Mouse (Mus musculus) forebrain, embryonic 13.5 days (tissue): ENCODE data around the gene Pafah2. TPM values are rescaled to one million over a fixed set of nuclear protein-coding genes. Genes with fewer than 3 reads are reported as not detected.

Experiments used
- ATAC-seq: fragments of 200-750 bp; cut with Nextera tagmentation; 2 replicates; pipeline ENCODE4 v1.8.0; 2017
- H3K27ac ChIP-seq: fragments of 300-500 bp; sonication (generic); 2 replicates; pipeline ENCODE4 v1.5.1; 2015; ENCODE audit warnings: inconsistent platforms, mild to moderate bottlenecking, moderate library complexity
- H3K27me3 ChIP-seq: fragments of 300-500 bp; sonication (generic); 2 replicates; pipeline ENCODE4 v1.6.1; 2015; ENCODE audit warnings: mild to moderate bottlenecking, inconsistent platforms
- H3K36me3 ChIP-seq: fragments of 300-500 bp; sonication (generic); 2 replicates; pipeline ENCODE4 v1.6.1; 2015; ENCODE audit warnings: mild to moderate bottlenecking, inconsistent platforms; ENCODE audit not compliant: poor library complexity, severe bottlenecking
- H3K4me1 ChIP-seq: fragments of 300-500 bp; sonication (generic); 2 replicates; pipeline ENCODE4 v1.6.1; 2015; ENCODE audit warnings: inconsistent platforms
- H3K4me2 ChIP-seq: fragments of 300-500 bp; sonication (generic); 2 replicates; pipeline ENCODE4 v1.6.1; 2015; ENCODE audit warnings: inconsistent platforms, mild to moderate bottlenecking, moderate library complexity
- H3K4me3 ChIP-seq: fragments of 300-500 bp; sonication (generic); 2 replicates; pipeline ENCODE4 v1.5.1; 2015; ENCODE audit warnings: mild to moderate bottlenecking, inconsistent platforms
- H3K9ac ChIP-seq: fragments of 300-500 bp; sonication (generic); 2 replicates; pipeline ENCODE4 v1.6.1; 2015; ENCODE audit warnings: mild to moderate bottlenecking, inconsistent platforms
- H3K9me3 ChIP-seq: fragments of 300-500 bp; sonication (generic); replicated peaks from 2 replicates; pipeline ENCODE4 v1.6.1; 2016; ENCODE audit warnings: inconsistent platforms
- WGBS: fragments of 180-500 bp; shearing (Covaris S2); methylation state at CpG from one replicate; pipeline ENCODE4 v1.1.7; 2015; 5-methylcytosine and 5-hydroxymethylcytosine counted together
- microRNA-seq: library from miRNA; unstranded; fragments of <30 nt; microRNA quantifications from one replicate; pipeline ENCODE4, GENCODE M21; 2016
- polyA plus RNA-seq: library from polyadenylated mRNA; unstranded; fragments of >200 nt; fragmentation: Nextera tagmentation; extraction: Ambion mirVana; gene quantifications from 2 replicates; pipeline ENCODE4 v1.2.1, GENCODE M21; 2015

Gene Pafah2
- polyA plus RNA-seq, 1 experiment from 2014 or later = 6.3 TPM

DNA sequence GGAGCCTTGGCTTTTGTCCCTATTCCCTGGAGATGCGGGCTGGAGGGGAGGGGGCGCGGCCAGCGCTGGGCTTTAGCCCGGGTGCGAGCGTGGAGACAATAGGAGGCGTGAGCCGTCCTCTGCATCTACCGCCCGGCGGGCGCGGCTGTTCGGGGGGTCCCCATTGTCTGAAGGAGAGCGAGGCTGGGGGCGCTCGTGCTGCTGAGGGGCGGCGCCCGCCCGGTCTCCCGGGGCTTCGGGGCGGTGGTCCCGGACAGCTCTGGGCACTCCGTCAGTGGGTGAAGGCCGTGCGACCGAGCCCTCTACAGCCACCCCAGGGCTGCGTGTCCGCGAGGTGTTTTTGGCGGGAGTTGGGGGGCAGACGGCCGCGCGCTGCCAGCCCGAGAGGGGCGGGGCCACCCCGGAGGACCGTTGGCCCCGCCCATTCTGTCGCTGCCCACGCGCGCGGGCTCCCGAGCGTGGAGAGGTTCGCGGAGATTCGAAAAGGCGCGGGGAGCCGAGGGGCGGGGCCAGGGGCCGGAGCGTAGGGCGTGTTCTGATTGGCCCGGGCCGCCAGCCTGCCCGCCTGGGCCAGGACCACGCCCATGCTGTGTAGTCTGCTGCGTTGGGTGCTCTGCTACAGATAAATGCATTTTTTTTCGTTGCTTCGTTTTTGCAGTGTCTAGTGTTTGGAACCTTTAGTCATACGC is 72.6 kb downstream of the Pafah2 start:
- peak; percentile 85 for ATAC-seq
- Histone ChIP-seq H3K9ac (peak overlapping the region; percentile 98), H3K4me1 (peaks cover 46% of the 10 kb centered on the region), H3K9me3 (no peaks in the 10 kb centered on the region), H3K27ac (peak overlapping the region; percentile 99), H3K4me2 (peak overlapping the region; percentile 92), H3K4me3 (peak overlapping the region; percentile 96), H3K27me3 (no peaks in the 10 kb centered on the region), H3K36me3 (peaks cover 26% of the 10 kb centered on the region)
- WGBS = under 1% methylated on average over 44 of the region's 68 CpGs

DNA sequence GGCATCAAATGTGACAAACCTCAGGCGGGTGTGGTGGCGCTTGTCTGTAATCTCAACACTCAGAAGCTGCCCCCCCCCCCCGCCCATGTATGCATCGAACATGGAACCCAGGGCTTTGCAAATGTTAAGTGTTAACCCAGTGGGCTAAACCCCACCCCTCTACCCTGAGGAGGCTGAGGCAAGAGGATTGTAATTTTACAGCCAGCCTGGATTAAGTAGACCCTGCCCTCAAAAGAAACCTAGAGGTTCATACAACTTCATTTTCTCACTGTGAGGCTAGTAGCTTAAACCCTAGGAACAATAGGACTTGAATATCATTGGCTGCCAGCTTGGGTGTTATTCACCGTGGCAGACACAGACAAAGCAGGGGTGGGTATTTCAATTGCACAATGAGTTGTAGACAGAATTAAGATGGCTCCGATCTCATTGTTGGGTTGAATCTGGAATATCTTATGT is 73.2 kb downstream of the Pafah2 start:
- peak overlapping the region; percentile 92 for H3K4me2 ChIP-seq
- peak overlapping the region; percentile 98 for H3K9ac ChIP-seq
- peak overlapping the region; percentile 96 for H3K4me3 ChIP-seq
- H3K36me3 ChIP-seq = peaks cover 33% of the 10 kb centered on the region
- H3K4me1 ChIP-seq = peaks cover 52% of the 10 kb centered on the region
- H3K27ac ChIP-seq = peak overlapping the region; percentile 99
- WGBS = 4% methylated on average over 6 of the region's 6 CpGs
- H3K9me3 ChIP-seq = no peaks in the 10 kb centered on the region
- peak; percentile 22 for ATAC-seq
- no peaks in the 10 kb centered on the region for H3K27me3 ChIP-seq

DNA sequence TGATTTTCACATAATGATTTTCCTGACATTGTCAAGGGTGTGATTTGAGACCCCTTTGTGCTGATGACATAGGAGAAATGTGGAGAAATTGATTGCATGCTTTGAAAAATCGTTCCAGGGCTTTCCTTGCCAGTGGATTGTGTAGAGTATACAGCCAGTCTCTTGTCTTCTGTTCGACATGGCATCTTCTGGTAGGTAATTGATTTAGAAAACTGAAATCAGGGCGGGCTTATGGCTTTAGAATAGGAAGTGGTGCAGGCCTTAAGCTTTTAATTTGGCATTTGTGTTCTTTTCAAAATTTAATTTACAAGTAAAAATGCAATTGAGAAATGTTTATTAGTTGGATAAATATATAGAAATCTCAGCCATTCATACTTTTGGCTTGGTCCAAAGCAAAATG is 73.9 kb downstream of the Pafah2 start:
- no peak for ATAC-seq
- peak overlapping the region; percentile 98 for H3K9ac ChIP-seq
- H3K36me3 ChIP-seq = peaks cover 39% of the 10 kb centered on the region
- H3K9me3 ChIP-seq = no peaks in the 10 kb centered on the region
- H3K4me3 ChIP-seq = peak overlapping the region; percentile 96
- no peaks in the 10 kb centered on the region for H3K27me3 ChIP-seq
- peak overlapping the region; percentile 92 for H3K4me2 ChIP-seq
- 26% methylated on average over 3 of the region's 3 CpGs for WGBS
- H3K27ac ChIP-seq = peak overlapping the region; percentile 99
- peaks cover 58% of the 10 kb centered on the region for H3K4me1 ChIP-seq

DNA sequence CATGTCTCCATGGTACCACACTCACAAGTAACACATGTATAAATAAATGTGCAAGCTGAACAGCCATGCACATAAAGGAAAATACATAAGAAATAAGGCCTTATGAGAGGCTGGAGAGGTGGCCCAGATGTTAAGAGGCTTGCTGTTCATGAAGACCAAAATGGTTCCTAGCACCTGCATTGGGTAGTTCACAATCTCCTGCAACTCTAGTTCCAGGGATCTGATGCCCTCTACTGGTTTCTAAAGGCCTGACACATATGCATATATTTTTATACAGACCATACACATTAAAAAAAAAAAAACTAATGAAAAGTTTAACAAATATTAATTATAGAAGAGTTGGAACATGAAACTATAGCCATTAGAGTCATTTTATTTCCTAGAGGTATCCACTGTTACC is 75.3 kb downstream of the Pafah2 start:
- Histone ChIP-seq H3K27ac (no peak overlapping the region), H3K36me3 (peaks cover 54% of the 10 kb centered on the region), H3K4me2 (peak overlapping the region; percentile 92), H3K4me1 (peaks cover 52% of the 10 kb centered on the region), H3K9me3 (no peaks in the 10 kb centered on the region), H3K9ac (no peak overlapping the region), H3K27me3 (no peaks in the 10 kb centered on the region), H3K4me3 (peak overlapping the region; percentile 96)
- no peak for ATAC-seq

GRCm38 (mm10) chr4:134473764-134474163 is 77.6 kb downstream of the Pafah2 start:
- Histone ChIP-seq H3K9me3 (no peaks in the 10 kb centered on the region), H3K4me1 (peaks cover 44% of the 10 kb centered on the region), H3K27ac (peak overlapping the region; percentile 64), H3K36me3 (peaks cover 62% of the 10 kb centered on the region), H3K27me3 (no peaks in the 10 kb centered on the region), H3K4me2 (0 out of 2 replicates have a peak overlapping the region, but pooled peaks have one; percentile 16), H3K4me3 (0 out of 2 replicates have a peak overlapping the region, but pooled peaks have one; percentile 1), H3K9ac (peak overlapping the region; percentile 30; the same call in 1 of the 2 replicates)
- WGBS = 47% methylated on average over 4 of the region's 4 CpGs
- ATAC-seq = no peak

DNA sequence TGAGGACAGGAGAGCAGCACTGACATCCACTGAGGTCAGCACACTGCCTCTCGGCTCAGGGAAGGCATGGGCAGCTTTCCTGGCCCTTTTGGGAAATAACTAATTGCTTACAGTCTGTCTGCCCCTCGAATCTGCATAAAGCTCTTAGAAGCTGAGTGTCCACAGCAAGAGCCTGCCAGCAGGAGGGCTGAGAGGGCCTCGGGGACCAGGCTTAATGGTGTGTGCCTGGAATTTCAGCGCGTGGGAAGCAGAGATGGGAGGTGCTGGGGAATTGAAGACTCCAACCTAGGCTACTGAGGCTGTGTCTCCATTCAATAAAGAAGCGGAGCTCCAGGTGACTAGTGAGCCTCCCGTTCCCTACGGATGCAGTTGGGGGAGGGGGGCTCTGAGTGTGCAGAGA is 78.1 kb downstream of the Pafah2 start:
- peak overlapping the region; percentile 64 for H3K27ac ChIP-seq
- H3K4me1 ChIP-seq = peaks cover 44% of the 10 kb centered on the region

GRCm38 (mm10) chr4:134476899-134477298 is 80.8 kb downstream of the Pafah2 start:
- no peaks in the 10 kb centered on the region for H3K27me3 ChIP-seq
- ATAC-seq = no peak
- no peaks in the 10 kb centered on the region for H3K9me3 ChIP-seq
- H3K4me2 ChIP-seq = no peak overlapping the region
- H3K4me3 ChIP-seq = no peak overlapping the region
- H3K4me1 ChIP-seq = peaks cover 32% of the 10 kb centered on the region
- H3K27ac ChIP-seq = peak overlapping the region; percentile 64
- WGBS = 95% methylated on average over 8 of the region's 8 CpGs
- peaks cover 51% of the 10 kb centered on the region for H3K36me3 ChIP-seq
- no peak overlapping the region for H3K9ac ChIP-seq

More for the DNA sequence above, 78.1 kb downstream of the Pafah2 start:
- 0 out of 2 replicates have a peak overlapping the region, but pooled peaks have one; percentile 1 for H3K4me3 ChIP-seq
- ATAC-seq = no peak
- WGBS = 47% methylated on average over 8 of the region's 8 CpGs
- H3K36me3 ChIP-seq = peaks cover 62% of the 10 kb centered on the region
- peak overlapping the region; percentile 30; the same call in 1 of the 2 replicates for H3K9ac ChIP-seq
- no peaks in the 10 kb centered on the region for H3K9me3 ChIP-seq
- H3K27me3 ChIP-seq = no peaks in the 10 kb centered on the region
- H3K4me2 ChIP-seq = peak overlapping the region; percentile 16

Small RNAs within 50 kb of the gene (microRNA-seq; reads per million reads assigned to microRNA genes)
- gene Gm23634 = 3.2 reads per million, percentile 6 among the genes with 10 or more reads in this experiment

Other genes with a start within 250 kb of the Pafah2 start
- gene Cep85, start 209.2 kb upstream of the Pafah2 start, polyA plus RNA-seq = 22.6 and 22.8 TPM in 2 replicates
- not detected in 2 replicates for gene Gm7534, start 193.3 kb upstream of the Pafah2 start, polyA plus RNA-seq
- gene Catsper4, start 168.9 kb upstream of the Pafah2 start, polyA plus RNA-seq = not detected in 2 replicates
- gene Cnksr1, start 157.9 kb upstream of the Pafah2 start, polyA plus RNA-seq = not detected in 2 replicates
- gene E130218I03Rik, start 152.7 kb upstream of the Pafah2 start, polyA plus RNA-seq = 0.65 and 0.68 TPM in 2 replicates
- 16.6 and 17.2 TPM in 2 replicates for gene Zfp593, start 150.7 kb upstream of the Pafah2 start, polyA plus RNA-seq
- not detected in 2 replicates for gene Gm30191, start 149.4 kb upstream of the Pafah2 start, polyA plus RNA-seq
- gene Grrp1, start 142.2 kb upstream of the Pafah2 start, polyA plus RNA-seq = 4.7 and 5.1 TPM in 2 replicates
- 32.4 and 37.3 TPM in 2 replicates for gene Pdik1l, start 108.4 kb upstream of the Pafah2 start, polyA plus RNA-seq
- gene Trim63, start 81.2 kb upstream of the Pafah2 start, polyA plus RNA-seq = 0.16 TPM in 1 of 2 replicates, not detected in the other
- gene Slc30a2, start 53.1 kb upstream of the Pafah2 start, polyA plus RNA-seq = not detected in 2 replicates
- gene Extl1, start 12.5 kb upstream of the Pafah2 start, polyA plus RNA-seq = 0.12 and 0.37 TPM in 2 replicates
- 6,579 and 6,954 TPM in 2 replicates for gene Stmn1, start 72.0 kb downstream of the Pafah2 start, polyA plus RNA-seq
- gene Paqr7, start 100.4 kb downstream of the Pafah2 start, polyA plus RNA-seq = 5.5 and 6.0 TPM in 2 replicates
- 10.6 and 11.9 TPM in 2 replicates for gene Aunip, start 114.7 kb downstream of the Pafah2 start, polyA plus RNA-seq
- 132 and 139 TPM in 2 replicates for gene Mtfr1l, start 139.1 kb downstream of the Pafah2 start, polyA plus RNA-seq
- 9.3 and 11.1 TPM in 2 replicates for gene Selenon, start 155.8 kb downstream of the Pafah2 start, polyA plus RNA-seq